Mouse (Mus musculus): ENCODE results near the gene Mplkip. TPM values are rescaled to one million over a fixed set of nuclear protein-coding genes. Genes with fewer than 3 reads are reported as not detected.

Gene Mplkip
- polyA plus RNA-seq (2015; fragmentation: Nextera tagmentation; extraction: Ambion mirVana), result 46.8 and 47.7 TPM in 2 replicates

DNA sequence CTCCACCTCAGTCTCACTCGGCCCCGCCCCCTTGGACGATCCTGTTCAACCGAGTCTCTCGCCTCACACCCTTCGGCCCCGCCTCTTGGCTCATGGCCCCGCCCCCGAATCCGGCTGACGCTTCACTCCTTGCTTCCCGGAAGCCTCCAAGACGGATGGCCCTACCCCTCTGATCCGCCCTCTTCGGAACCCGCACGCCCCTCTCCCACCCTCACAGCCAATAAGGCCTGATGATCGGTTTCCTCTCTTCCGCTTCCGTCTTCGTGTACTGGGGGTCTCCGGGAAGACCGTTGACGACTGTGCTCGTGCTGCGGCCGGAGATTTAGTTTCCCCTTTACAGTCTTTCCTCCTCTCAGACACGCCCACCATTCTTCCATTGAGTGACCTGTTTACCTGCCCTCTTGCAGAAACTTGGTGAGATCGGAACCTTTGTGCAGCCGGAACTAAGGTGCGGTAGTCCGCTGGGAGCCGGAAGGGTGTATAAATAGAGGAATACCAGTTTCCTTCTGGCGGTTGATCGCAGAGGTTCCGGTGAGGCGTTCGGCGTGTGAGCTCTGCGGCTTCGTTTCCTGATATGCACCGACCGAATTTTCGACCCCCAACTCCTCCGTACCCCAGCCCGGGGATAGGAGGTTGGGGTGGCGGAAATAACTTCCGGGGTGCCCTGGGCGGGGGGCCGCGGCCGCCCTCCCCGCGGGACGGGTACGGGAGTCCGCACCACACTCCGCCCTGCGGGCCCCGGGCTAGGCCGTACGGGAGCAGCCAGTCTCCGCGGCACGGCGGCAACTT, at the start of gene Mplkip, which contains the start of gene Sugct:
Mplkip (plus strand) TSS at position 282 of the 789 bp plus-strand sequence.
Sugct (minus strand) TSS at position 643 of the 789 bp plus-strand sequence.
- Histone ChIP-seq H3K4me3 (peak within 1 kb of the TSS; percentile 82), H3K4me2 (replicated peaks) (peak within 1 kb of the TSS; percentile 73), H3K9me3 (no peaks in the 10 kb centered on the region), H3K27ac (peak within 1 kb of the TSS; percentile 91), H3K27me3 (no peaks in the 10 kb centered on the region), H3K4me1 (peaks cover 11% of the 10 kb centered on the region), H3K36me3 (no peaks in the 10 kb centered on the region), H3K9ac (peak within 1 kb of the TSS; percentile 96)
- under 1% methylated on average over 65 of the region's 66 CpGs for WGBS
- ATAC-seq (ENCODE audit: low FRiP score, low read depth), result peak; percentile 99

DNA sequence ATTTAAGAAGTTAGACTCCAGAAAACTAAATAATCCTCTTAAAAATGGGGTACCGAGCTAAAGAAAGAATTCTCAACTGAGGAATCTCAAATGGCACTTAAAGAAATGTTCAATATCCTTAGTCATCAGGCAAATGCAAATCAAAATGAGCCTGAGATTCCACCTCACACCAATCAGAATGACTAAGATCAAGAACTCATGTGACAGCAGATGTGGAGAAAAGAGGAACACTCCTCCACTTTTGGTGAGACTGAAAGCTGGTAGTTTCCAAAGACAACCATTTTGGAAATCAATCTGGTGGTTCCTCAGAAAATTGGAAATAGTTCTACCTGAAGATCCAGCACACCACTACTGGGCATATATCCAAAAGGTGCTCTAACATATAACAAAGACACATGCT, 27.6 kb upstream of the Mplkip start:
- ATAC-seq (ENCODE audit: low FRiP score, low read depth), result no peak
- WGBS, result 96% methylated on average over 1 of the region's 1 CpGs
- Histone ChIP-seq H3K27me3 (no peaks in the 10 kb centered on the region), H3K27ac (no peak overlapping the region), H3K9ac (no peak overlapping the region), H3K4me3 (no peak overlapping the region), H3K4me2 (replicated peaks) (no peak overlapping the region), H3K9me3 (no peaks in the 10 kb centered on the region), H3K36me3 (no peaks in the 10 kb centered on the region), H3K4me1 (no peaks in the 10 kb centered on the region)

DNA sequence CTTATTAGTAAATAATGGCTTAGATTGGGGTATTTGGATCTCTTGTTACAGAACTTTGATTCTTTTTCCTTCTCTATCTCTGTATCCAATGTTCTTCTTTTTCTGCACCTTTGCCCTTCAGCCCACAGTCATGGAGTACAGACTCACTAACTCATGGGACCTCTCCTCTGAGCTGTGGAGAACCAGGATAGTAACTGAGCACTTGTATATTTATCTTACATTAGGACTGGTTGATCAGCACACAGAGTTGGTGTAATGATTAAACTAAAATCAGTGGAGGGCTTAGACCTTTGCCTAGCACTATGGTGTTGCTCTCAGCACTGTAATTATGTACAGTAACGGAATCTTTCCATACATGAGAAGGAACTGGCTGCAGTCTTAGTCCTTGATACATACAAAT, 23.9 kb upstream of the Mplkip start:
- Histone ChIP-seq H3K4me3 (no peak overlapping the region), H3K4me1 (no peaks in the 10 kb centered on the region), H3K9me3 (no peaks in the 10 kb centered on the region), H3K4me2 (replicated peaks) (no peak overlapping the region), H3K9ac (no peak overlapping the region), H3K36me3 (no peaks in the 10 kb centered on the region), H3K27me3 (no peaks in the 10 kb centered on the region), H3K27ac (no peak overlapping the region)
- no peak for ATAC-seq (ENCODE audit: low FRiP score, low read depth)
- WGBS, result 86% methylated on average over 1 of the region's 1 CpGs

DNA sequence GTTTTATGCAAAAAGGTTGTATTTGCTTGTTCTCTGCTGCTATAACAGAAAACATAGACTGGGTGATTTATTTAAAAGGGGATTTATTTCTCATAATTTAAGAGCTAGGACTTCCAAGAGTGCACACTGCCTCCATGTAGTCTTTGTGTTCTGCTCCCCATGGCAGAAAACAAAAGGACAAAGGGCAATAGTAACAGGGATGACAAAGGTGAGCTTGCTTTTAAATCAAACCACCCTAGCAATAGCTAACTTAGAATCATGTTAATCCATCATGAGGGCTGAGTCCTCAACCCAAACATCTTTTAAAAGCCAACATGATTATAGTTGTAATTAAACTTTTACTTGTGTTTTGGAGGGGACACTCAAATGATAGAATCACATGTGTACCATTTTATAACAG, 5.5 kb upstream of the Mplkip start:
- no peak overlapping the region for H3K4me2 ChIP-seq (replicated peaks)
- no peaks in the 10 kb centered on the region for H3K36me3 ChIP-seq
- no peak overlapping the region for H3K4me3 ChIP-seq
- no peaks in the 10 kb centered on the region for H3K9me3 ChIP-seq
- H3K4me1 ChIP-seq, result peaks cover 4% of the 10 kb centered on the region
- no peak overlapping the region for H3K27ac ChIP-seq
- no peaks in the 10 kb centered on the region for H3K27me3 ChIP-seq
- ATAC-seq (ENCODE audit: low FRiP score, low read depth), result no peak
- H3K9ac ChIP-seq, result no peak overlapping the region

DNA sequence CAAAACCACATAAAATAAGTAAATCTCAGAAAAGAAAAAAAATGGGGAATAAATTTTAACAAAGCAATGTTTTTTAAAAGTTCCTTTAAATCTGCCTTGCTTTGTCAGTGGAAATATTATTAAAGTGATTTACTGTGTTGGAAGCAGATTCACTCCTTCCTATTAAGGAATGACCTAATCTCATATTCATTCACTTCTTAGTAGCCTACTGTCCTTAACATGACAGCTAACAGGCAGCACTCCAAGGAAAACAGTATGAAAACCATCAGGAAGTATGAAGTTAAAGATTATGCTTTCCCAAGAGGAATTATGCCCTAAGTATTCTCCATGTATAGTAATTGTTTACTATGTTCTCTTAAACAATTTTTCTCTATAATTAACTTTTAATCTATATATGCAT, 4.3 kb upstream of the Mplkip start:
- ATAC-seq (ENCODE audit: low FRiP score, low read depth), result no peak
- no peaks in the 10 kb centered on the region for H3K27me3 ChIP-seq
- no peak overlapping the region for H3K9ac ChIP-seq
- H3K9me3 ChIP-seq, result no peaks in the 10 kb centered on the region
- no peak overlapping the region for H3K4me3 ChIP-seq
- H3K36me3 ChIP-seq, result no peaks in the 10 kb centered on the region
- H3K4me2 ChIP-seq (replicated peaks), result no peak overlapping the region
- H3K27ac ChIP-seq, result no peak overlapping the region
- H3K4me1 ChIP-seq, result peaks cover 4% of the 10 kb centered on the region

DNA sequence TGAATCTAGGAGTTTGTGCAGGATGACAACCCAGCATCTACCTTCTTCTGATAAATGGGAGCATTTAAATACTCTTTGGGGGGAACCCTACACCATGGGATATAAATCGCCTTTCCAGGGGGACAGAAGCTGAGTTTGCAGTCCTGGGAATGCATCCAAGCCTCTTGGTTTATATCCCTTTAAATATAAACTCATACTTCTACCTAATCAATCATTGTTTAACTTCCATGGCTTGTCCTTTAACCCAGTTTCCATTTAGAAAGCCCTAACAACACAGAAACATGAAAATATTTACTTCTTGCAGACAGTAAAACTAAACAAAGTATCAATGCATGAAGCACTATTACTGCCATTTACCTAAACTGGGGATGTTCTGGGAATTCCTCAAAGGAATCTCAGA, 3.6 kb upstream of the Mplkip start:
- 58% methylated on average over 1 of the region's 1 CpGs for WGBS
- no peaks in the 10 kb centered on the region for H3K36me3 ChIP-seq
- no peak for ATAC-seq (ENCODE audit: low FRiP score, low read depth)
- H3K9ac ChIP-seq, result no peak overlapping the region
- H3K4me2 ChIP-seq (replicated peaks), result no peak overlapping the region
- no peaks in the 10 kb centered on the region for H3K27me3 ChIP-seq
- no peak overlapping the region for H3K4me3 ChIP-seq
- no peak overlapping the region for H3K27ac ChIP-seq
- H3K9me3 ChIP-seq, result no peaks in the 10 kb centered on the region
- H3K4me1 ChIP-seq, result peaks cover 4% of the 10 kb centered on the region

DNA sequence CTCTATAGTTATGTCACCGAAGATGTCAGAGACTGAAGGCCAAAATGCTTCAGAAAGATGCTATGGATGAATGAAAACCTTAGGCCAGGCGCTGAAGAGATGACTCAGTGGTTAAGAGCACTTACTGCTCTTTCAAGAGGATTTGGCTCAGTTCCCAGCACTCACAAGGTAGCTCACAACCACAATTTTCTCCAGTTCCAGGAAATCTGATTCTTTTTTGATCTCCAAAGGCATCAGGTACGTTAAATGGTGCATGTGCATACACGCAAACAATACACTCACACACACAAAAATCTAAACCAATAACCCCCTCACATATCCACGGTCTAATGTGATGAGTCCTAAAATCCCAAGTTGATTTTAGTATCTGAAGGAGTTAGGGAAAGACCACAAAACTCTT, 1.2 kb upstream of the Mplkip start:
- 69% methylated on average over 5 of the region's 5 CpGs for WGBS
- Histone ChIP-seq H3K4me1 (peaks cover 11% of the 10 kb centered on the region), H3K4me3 (peak overlapping the region; percentile 82), H3K27ac (no peak overlapping the region), H3K36me3 (no peaks in the 10 kb centered on the region), H3K4me2 (replicated peaks) (peak overlapping the region; percentile 63), H3K9ac (no peak overlapping the region), H3K27me3 (no peaks in the 10 kb centered on the region), H3K9me3 (no peaks in the 10 kb centered on the region)
- ATAC-seq (ENCODE audit: low FRiP score, low read depth), result no peak

DNA sequence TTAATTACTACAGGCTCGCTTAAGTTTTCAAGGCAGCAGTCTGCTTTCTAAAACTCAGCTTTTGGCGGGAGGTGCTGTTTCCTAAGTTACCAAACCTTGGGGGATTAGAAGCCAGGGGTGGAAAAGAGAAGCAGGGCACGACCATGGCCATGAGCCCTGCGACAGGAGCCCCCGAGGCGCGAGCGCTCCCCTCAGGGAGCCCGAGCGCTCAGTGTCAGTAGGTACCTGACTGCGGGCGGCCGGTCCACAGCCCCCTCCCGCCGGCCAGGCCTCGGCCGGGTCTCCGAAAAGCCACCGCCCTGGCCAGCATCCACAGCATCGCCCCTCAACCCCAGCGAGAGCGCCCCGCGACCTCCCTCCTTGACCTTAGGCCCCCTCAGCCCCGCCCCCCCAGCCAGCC, 578 bp upstream of the Mplkip start:
- Histone ChIP-seq H3K4me1 (peaks cover 11% of the 10 kb centered on the region), H3K27me3 (no peaks in the 10 kb centered on the region), H3K36me3 (no peaks in the 10 kb centered on the region), H3K4me3 (peak overlapping the region; percentile 82), H3K27ac (peak overlapping the region; percentile 72), H3K9ac (peak overlapping the region; percentile 75), H3K4me2 (replicated peaks) (peak overlapping the region; percentile 63), H3K9me3 (no peaks in the 10 kb centered on the region)
- peak; percentile 80 for ATAC-seq (ENCODE audit: low FRiP score, low read depth)
- WGBS, result 0% methylated on average over 10 of the region's 25 CpGs

DNA sequence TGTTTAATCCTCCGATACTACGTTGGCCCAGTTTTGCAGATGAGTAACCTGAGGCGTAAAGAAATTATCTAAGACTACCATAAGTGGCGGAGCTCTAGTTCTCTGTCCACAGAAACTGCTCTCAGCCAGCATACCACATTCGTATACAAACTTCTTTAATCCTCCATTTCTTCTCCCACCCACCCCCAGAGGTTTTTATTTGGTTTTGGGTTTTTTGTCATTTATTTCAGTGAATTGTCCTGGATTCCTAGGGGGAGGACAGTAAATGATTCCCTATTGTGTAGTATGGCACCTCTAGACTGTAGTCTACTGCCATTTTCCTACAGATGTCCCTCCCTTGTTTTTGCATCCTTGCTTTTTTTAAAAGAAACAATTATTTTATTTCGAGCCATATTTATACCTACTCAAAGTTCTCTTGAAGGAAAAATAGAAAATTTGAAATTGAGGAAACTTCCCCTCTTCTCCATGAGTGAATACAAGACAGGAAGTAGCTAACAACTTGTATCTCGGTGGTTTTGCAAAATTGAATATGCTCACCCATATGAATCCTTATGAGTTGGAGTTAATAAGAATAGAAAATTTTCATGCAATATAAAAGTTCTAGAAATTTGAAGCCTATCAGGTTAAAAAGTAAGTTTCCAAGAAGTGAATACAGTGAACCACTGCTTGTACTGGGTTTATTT, 1.0 kb downstream of the Mplkip start:
- 13% methylated on average over 7 of the region's 7 CpGs for WGBS
- H3K27ac ChIP-seq, result peak overlapping the region; percentile 91

DNA sequence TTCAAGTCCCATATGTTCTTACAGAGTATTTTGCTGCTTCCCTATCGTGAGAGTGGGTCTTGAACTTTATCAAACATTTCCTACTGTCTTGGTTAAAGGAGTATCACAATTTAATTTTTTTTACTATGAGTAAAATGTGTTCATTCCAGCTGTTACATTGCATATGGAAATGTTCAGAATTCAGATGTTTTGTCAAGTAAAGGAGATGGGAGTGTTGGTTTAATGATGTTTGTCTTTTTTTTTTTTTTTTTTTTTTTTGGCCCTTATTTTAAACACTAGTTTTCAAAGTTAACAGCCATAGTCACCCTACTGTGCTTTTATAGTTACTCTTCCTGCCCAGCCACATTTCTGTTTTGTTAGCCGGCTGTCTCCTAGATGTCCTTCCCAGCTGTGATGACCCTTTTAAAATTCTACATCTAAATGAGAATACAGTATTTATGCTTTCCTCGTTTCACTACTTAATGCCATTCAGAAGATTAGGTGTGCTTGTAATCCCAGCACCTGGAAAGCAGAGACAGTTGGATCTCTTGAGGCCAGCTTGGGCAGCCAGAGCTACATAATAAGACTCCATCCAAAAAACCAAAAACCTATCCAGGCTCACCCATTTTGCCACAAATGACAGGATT, 5.2 kb downstream of the Mplkip start:
- 0 out of 2 replicates have a peak, but pooled peaks cover 3% of the 10 kb centered on the region for H3K36me3 ChIP-seq
- H3K9me3 ChIP-seq, result no peaks in the 10 kb centered on the region
- no peak overlapping the region for H3K4me3 ChIP-seq
- no peak overlapping the region for H3K4me2 ChIP-seq (replicated peaks)
- peaks cover 7% of the 10 kb centered on the region; the same call in 1 of the 2 replicates for H3K4me1 ChIP-seq
- ATAC-seq (ENCODE audit: low FRiP score, low read depth), result no peak
- H3K27me3 ChIP-seq, result no peaks in the 10 kb centered on the region
- no peak overlapping the region for H3K27ac ChIP-seq
- H3K9ac ChIP-seq, result no peak overlapping the region
- WGBS, result 80% methylated on average over 3 of the region's 3 CpGs

More for the DNA sequence above, 1.0 kb downstream of the Mplkip start:
- Histone ChIP-seq H3K9ac (peak overlapping the region; percentile 96), H3K9me3 (no peaks in the 10 kb centered on the region), H3K4me1 (peaks cover 11% of the 10 kb centered on the region), H3K4me3 (peak overlapping the region; percentile 82), H3K27me3 (no peaks in the 10 kb centered on the region), H3K36me3 (no peaks in the 10 kb centered on the region), H3K4me2 (replicated peaks) (peak overlapping the region; percentile 73)
- no peak for ATAC-seq (ENCODE audit: low FRiP score, low read depth)

DNA sequence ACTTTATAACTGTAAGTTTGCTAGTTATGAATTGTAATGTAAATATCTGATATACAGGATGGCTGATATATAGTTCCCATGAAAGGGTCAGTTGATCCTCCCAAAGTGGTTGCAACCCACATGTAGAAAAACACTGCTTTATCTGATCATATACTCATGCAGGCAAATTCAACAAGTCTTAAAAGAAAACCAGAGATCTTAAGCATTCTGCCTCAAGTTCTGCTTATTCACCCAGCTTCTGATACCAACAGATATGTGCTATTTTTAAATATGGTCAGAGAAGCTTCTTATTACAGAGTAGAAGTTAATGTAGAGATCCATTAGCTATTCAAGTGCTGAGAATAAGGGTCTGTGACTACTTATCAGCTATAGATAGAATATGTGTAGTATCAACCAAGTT, 6.3 kb downstream of the Mplkip start:
- H3K36me3 ChIP-seq, result 0 out of 2 replicates have a peak, but pooled peaks cover 3% of the 10 kb centered on the region
- peaks cover 7% of the 10 kb centered on the region; the same call in 1 of the 2 replicates for H3K4me1 ChIP-seq
- H3K4me2 ChIP-seq (replicated peaks), result no peak overlapping the region
- no peak overlapping the region for H3K4me3 ChIP-seq
- no peaks in the 10 kb centered on the region for H3K9me3 ChIP-seq
- H3K27ac ChIP-seq, result no peak overlapping the region
- no peak for ATAC-seq (ENCODE audit: low FRiP score, low read depth)
- no peaks in the 10 kb centered on the region for H3K27me3 ChIP-seq
- H3K9ac ChIP-seq, result no peak overlapping the region

DNA sequence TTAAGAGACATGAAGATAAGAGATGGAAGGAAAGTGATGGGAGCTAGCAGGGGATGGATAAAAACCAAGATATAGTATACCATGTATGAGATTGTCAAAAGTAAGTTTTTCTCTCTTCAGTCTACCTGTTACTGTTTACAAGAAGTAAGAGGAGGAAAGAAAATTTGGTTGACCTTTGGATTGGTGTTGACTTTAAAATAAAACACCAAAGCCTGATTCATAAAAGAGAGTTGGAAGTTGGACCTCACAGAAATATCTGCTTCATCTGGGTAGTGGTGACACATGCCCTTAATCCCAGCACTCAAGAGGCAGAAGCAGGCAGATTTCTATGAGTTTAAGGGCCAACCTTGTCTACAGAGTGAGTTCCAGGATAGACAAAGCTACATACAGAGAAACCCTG, 7.3 kb downstream of the Mplkip start:
- Histone ChIP-seq H3K9me3 (no peaks in the 10 kb centered on the region), H3K9ac (no peak overlapping the region), H3K4me3 (no peak overlapping the region), H3K27me3 (no peaks in the 10 kb centered on the region), H3K4me2 (replicated peaks) (no peak overlapping the region), H3K4me1 (0 out of 2 replicates have a peak, but pooled peaks cover 4% of the 10 kb centered on the region), H3K36me3 (0 out of 2 replicates have a peak, but pooled peaks cover 3% of the 10 kb centered on the region), H3K27ac (no peak overlapping the region)
- no peak for ATAC-seq (ENCODE audit: low FRiP score, low read depth)

Measured in limb, embryonic 13.5 days (tissue).